Mouse (Mus musculus): Measurements from ENCODE around the gene Cyp2w1.

The Cyp2w1 gene

DNA sequence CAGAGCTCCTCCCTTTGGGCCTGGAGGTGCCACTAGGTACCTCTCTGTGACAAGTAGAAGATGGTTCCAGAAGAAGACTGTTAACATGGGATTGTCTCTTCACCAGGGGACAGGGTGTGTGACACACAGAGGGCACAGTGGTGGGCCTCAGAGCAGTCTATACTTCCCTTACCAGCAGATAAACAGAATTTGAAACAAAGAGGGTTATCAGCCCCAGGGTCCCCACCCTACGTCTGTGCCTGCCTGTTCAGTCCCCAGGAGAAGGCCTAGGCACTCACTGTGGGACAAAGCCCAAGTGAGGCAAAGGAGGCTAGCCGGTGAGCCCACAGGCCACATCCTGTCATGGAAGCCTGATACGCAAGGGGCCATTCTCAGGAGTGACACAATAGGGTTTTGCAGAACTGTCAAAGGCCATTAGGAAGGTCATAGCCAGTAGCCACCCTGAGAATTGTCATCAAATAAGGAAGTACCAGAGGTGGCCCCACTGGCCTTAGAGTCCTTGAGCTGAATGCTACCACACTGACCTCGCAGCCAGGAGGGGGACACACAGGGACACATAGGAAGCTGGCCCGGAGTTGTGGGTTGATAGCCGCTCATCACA, 52.5 kb downstream of the Cyp2w1 start, which contains the start of gene C130050O18Rik:
TSS of gene C130050O18Rik (plus strand) at position 480 of the 601 bp plus-strand sequence.
- DNase-seq (ENCODE audit: extremely low spot score) = no peak

DNA sequence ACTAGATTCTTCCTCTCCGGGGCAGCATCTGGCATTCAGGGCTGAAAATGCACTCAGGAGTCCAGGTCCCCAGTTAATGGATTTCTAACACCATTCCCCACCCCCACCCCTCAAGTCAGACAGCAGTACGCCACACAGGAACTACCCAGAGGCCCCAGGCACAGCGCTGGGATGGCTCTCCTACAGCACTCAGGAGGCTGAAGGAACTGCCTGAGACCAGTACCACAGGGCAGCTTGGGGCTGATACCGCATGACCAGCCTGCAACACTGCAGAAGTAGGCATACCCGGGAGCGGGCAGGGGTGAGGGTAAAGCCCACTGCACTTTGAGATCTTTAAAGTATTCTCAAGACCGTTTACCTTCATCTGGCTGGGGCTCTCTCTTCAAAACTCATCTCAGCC, 53.1 kb downstream of the Cyp2w1 start:
- no peak for DNase-seq (ENCODE audit: extremely low spot score)

DNA sequence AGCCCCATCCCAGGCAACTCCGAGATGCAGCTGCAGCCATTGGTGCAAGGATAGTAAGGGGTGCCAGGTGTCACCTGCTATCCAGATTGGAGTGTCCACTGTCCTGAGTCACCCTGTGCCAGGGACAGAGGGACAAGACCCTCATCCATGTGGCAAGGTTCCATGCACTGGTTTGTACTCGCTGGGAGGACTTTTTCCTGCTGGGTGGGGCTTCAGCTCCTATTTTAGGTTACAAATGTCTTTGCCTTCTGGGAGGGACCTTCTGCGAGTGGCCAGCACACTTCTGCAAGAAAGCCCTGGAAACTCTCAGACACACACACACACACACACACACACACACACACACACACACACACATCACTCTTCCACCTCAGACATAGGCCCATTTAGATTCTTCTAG, 53.5 kb downstream of the Cyp2w1 start:
- no peak for DNase-seq (ENCODE audit: extremely low spot score)
